Mouse (Mus musculus) gonadal fat pad, adult 2 months (tissue): ENCODE measurements at regions not wholly inside any gene's neighbourhood (a gene's known extent, or its start where the extent isn't known, plus 50 kb on each side); places are given as distances from the start of the nearest gene placed in this dataset.

Source experiments
- DNase-seq: peaks from one replicate; pipeline ENCODE4 v3.0.0-alpha.2; 2012; ENCODE audit warnings: low read depth

DNA sequence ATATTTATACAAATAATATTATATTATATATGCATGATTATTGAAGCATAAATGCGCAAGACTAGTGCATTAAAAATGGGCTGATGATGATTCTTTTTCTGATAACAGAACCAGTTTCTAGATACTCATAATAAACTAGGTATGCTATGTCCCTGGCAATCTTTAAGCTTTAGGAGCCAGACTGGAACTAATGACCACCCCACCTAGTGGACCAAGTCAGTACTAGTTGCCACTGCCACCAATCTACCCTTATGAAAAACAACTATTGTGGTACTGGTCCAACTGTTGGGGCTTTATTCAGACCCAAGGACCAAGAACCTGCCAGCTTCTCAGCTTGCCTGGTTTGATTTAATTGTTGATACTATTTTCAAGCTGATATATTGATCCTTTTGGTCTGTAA, 722.8 kb downstream of the Dach1 start:
- DNase-seq = no peak

- DNase-seq = no peak
Observed at GRCm38 (mm10) chr14:97440326-97440725, 729.2 kb downstream of the Dach1 start.

DNA sequence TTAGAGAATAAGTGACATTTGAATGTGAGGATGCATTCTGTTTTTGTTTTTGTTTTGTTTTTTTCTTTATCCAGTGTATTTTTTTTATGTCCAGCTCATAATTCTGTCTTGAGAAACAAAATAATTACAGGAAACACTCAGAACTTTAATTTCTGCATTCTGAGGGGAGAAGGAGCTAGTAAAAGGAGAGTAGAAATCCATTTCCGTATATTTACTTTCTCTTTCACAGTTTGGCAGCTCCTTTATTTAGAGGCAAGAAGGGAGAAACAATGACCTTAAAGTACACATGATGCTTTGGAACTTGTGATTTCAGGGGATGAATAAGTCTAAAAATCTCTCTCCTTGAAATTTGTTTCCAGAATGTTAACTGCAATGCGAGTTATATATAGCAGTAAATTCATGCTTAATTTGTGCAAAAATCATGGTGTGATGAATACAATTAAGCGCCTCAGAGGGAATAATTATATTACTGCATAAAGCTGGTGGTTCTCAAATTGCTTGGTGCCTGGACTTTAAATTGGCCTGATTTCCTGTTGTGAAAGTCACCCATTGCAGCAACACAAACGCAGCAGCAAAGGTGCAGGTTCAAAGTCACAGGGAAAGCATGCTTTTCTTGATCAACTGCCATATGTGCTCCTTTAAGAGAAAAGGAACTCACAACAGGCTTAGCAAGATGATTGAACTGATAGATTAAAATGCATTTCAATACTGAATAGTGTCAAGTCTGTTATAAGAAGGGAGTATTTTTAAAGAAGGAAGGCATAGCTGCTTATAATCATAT, 733.9 kb downstream of the Dach1 start:
- no peak for DNase-seq

DNA sequence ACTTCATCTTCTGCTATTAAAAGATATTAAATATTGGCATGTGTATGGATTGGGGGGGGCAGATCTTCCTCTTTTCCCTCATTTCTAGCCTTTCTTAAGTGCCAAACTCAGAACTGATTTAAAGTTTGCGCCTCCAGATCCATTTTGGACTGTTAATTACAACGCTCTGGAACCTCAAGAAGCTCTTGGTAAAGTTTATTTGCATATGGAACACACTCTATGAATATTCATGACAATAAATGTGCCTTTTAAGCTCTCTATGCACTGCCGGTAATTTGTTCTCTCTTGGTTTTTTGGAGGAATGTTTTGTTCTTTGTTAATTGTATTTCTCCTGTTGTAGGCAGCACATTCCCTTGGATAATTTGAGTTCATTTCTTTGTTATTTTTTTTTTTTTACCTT, 738.3 kb downstream of the Dach1 start:
- no peak for DNase-seq

- no peak for DNase-seq
Observed at GRCm38 (mm10) chr14:97403176-97403795, 766.3 kb downstream of the Dach1 start.

DNA sequence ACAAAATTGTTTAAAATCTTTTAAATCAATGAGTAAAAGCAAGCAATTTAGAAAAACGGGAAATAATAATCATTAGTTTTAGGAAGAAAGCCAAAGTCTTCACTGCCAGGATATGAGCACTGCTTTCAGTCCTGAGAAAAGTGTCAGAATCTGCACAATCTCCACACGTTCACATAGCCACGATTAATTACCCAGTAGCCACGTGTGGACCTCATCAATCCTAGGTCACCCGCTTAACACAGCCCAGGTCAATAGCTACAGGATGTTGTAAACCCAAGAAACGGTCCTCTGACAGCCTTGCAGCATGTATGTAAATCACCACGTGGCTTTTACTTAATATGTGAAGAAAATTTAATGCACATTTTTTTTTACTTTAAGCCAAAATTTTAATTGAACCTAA, 773.2 kb downstream of the Dach1 start:
- DNase-seq = no peak

- no peak for DNase-seq
Observed at GRCm38 (mm10) chr14:97395750-97396377, 773.7 kb downstream of the Dach1 start.

- no peak for DNase-seq
Observed at GRCm38 (mm10) chr14:97389005-97389404, 780.6 kb downstream of the Dach1 start.

GRCm38 (mm10) chr14:97380131-97380530, 789.4 kb downstream of the Dach1 start:
- DNase-seq = no peak

GRCm38 (mm10) chr14:97356915-97357314, 812.6 kb downstream of the Dach1 start:
- no peak for DNase-seq

DNA sequence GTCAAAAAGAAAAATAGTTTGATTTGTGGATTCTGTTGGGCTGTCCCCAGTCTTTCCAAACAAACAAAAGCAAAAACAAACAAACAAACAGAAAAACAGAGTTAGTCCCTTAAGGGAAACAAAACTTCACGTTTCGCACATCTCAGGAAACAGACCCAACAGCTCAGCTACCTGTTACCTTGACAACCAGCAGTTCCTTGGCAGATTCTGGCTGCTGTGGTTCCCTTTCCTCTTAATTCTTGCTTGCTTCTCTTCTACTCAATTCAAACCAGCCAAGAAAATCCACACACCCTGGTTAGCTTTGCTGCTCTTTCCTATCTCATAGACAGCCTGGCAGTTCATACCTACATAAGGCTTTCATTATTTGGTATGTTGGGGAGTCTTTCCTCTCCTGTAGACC, 821.6 kb downstream of the Dach1 start:
- DNase-seq = no peak

DNA sequence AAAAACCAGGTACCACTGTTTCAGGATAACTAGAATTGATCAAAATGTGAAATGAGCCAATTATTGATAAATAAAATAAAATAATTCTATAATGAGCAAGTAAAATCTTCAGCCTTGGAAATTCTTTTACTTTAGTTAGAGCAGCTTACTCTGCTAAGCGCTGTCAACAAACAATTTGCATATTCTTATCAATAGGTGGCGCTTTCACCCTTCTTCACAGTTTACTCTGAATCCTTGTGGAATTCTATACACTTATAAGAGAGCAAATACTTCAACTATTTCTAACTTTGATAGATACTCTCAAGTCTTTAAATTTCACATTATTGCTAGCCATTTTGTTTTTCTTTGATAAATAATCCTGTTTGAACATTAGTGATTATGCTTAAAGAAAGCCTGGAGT, 812.5 kb upstream of the Klhl1 start:
- no peak for DNase-seq

DNA sequence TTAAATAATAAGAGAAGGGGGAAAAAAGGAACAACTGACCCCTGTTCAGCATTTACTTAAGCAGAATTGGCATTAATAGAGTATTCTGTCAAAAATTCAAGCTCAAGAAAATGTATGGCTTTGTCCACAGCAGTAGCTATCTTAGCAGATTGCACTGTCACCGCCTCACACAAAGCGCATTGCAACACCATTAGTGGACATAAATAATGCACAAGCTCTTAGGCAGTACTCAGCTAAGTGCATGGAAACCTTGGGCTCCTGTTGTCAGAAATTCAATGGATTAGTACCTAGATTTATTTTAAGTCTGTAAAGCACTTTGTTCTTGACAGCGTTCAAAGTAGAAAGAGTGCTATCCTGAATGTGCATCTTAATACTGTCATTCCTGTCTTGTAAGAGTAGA, 811.1 kb upstream of the Klhl1 start:
- no peak for DNase-seq

DNA sequence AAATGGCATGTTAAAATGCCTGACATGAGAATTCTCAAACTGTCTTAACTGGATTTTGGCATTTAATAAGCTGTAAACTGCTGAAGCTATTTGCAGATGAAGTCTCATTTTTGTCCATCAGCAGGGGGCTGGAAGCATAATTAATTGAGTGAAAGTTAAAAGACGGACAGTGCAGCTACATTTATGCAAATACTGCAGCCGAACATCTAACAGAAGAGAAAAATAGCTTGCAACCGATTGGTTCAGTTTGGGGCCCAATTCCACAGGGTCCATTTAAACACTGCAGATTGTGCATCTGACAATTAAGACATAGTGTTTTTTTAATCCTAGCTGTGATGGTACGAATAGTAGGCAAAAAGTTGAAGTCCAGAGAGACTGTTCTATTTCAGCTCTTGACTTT, 774.2 kb upstream of the Klhl1 start:
- DNase-seq = no peak

DNA sequence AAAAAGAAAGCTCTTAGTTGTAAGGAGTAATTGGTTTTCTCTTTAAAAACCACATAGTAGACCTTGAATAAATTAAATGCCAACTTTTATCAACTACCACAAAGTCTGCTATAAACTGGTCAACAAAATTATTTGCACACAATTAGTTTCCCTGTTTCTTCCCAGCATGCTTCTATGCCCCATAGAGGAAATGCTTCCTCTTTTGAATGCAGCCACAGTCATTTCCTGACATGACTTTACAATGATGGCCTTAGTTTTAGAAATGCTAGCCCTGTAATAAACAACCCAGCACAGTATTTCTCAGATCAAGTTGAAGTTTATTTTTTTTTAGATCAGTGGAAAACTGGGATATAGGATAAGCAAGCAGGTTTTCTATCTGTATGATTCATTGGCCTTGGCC, 768.5 kb upstream of the Klhl1 start:
- DNase-seq = no peak

GRCm38 (mm10) chr14:97258461-97258860, 739.6 kb upstream of the Klhl1 start:
- DNase-seq = no peak
